Mouse (Mus musculus) common myeloid progenitor, adult 5-6 weeks (primary cell): ENCODE data around the gene Foxp3. TPM values are rescaled to one million over a fixed set of nuclear protein-coding genes. Genes with fewer than 3 reads are reported as not detected.

Experiments
- ATAC-seq: replicated peaks from 2 replicates; pipeline ENCODE4 v1.8.0; 2016; ENCODE audit warnings: low read depth, mild to moderate bottlenecking, moderate TSS enrichment, inconsistent platforms; ENCODE audit not compliant: poor library complexity, severe bottlenecking
- total RNA-seq: library from RNA; stranded (forward); fragments of 200-1000, 187-1606 nt; gene quantifications from 2 replicates; pipeline ENCODE4 v1.2.3, GENCODE M21; 2017

Gene Foxp3
- total RNA-seq = 0.05 TPM in 1 of 2 replicates, not detected in the other

- no peak for ATAC-seq
These were observed at the start of gene Foxp3 for GRCm38 (mm10) chrX:7573176-7574086. TSS of gene Foxp3 (plus strand) at chrX:7573644.

GRCm38 (mm10) chrX:7524961-7525360 is 48.5 kb upstream of the Foxp3 start:
- ATAC-seq = no peak

- ATAC-seq = no peak
These were observed 20.0 kb upstream of the Foxp3 start for GRCm38 (mm10) chrX:7553474-7553873.

- peak; percentile 76 for ATAC-seq
These were observed 10.4 kb upstream of the Foxp3 start for GRCm38 (mm10) chrX:7563076-7563475.

GRCm38 (mm10) chrX:7566352-7566751 is 7.1 kb upstream of the Foxp3 start:
- peak; percentile 76 for ATAC-seq

GRCm38 (mm10) chrX:7567491-7567890 is 6.0 kb upstream of the Foxp3 start:
- ATAC-seq = no peak

DNA sequence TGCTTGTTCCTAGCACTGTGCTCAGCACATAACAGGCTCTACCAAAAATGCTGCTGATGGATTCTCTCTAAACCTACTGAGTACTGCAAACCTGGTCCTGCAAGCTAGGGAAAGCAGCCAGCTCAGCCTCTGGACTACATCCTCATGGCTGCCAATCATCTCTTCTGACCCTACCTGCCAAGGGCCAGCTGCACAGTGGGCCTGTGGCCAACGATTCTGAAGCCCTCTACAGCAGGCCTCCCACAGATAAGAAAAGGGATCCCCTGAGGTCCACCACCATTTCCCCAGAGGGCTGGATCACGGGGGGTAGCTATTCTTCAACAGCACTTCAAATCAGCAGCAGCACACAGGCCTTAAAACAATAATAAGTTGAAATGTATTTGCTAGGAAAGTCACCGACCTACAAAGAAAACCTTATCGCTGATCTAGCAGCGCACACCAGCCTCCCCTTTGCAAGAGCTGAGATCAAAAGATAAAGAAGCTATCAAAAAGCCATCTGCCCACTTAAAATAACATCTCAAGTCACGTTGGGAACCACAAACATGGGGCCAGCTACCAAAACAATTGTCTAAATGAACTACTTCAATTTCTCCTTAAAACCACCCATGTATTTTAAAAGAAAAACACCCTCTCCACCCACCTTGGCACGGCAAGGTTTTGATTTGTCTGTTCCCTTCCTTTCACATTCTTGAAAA is 2.8 kb upstream of the Foxp3 start:
- no peak for ATAC-seq

DNA sequence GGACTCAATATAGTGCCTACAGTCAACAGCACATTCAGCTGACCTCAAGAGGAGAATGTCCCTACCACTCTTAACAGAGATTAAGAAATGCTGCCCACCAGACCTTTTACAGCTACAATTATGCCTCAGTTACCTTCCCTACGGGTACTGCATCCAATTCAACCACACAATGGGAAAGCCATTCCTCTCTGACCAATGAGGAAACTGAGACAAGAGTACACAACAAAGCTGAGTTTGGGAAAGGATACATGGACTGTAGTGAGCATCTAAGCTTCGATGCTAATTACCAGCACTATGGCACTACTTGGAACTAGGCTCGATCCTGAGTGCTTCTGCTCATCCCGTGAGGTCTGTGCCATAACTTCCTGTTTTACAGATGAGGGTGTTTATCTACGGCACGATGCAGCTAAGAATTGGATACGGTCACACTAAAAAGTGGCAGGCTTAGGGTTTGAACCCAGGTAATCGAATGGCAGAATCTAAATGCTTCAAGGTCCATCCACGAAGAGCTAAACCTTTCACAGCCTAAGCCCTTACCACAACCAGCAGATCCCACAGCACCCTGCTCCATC is 1.8 kb upstream of the Foxp3 start:
- no peak for ATAC-seq

DNA sequence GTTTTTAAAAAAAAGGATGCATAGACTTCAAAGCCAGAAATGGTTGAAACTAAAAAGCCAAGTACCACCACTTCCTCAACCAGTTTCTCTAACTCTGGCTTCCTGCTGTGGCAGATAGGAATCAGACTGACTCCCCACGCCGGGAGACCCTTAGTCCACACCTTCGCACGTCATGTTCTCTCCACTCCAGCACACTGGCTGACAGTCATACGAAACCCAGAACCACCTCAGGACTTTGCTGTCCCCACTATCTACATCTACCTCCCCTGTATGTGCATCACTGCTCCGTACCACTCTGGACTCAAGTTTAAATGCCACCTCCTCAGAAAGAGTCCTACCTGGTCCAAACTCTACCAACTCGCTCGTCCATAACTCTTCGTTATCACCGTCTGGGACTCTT is 978 bp upstream of the Foxp3 start:
- no peak for ATAC-seq

GRCm38 (mm10) chrX:7574087-7574884 is 842 bp downstream of the Foxp3 start, which contains the start of gene Ppp1r3f:
TSS of gene Ppp1r3f (minus strand) at chrX:7574283.
- peak; percentile 98 for ATAC-seq

GRCm38 (mm10) chrX:7574885-7575231 is 1.4 kb downstream of the Foxp3 start:
- ATAC-seq = no peak

DNA sequence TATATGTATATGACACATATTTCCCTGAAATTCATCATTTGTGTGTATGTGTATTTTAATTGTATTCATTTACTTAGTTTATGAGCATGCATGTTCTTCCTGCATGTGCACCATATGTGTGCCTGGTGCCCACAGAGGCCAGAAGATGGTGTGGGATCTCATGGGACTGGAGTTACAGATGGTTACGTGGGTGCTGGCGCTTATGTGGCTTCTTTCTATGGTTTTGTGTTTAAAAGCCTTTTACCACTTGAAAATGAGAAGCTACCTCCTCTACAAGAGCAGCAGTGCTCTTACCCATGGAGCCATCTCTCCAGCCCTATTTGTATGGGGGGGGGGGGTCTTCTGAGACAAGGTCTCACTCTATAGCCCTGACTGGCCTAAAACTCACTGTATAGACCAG is 7.7 kb downstream of the Foxp3 start:
- no peak for ATAC-seq

DNA sequence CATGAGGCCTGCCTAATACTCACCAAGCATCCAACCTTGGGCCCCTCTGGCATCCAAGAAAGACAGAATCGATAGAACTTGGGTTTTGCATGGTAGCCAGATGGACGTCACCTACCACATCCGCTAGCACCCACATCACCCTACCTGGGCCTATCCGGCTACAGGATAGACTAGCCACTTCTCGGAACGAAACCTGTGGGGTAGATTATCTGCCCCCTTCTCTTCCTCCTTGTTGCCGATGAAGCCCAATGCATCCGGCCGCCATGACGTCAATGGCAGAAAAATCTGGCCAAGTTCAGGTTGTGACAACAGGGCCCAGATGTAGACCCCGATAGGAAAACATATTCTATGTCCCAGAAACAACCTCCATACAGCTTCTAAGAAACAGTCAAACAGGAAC is 10.4 kb downstream of the Foxp3 start:
- no peak for ATAC-seq

DNA sequence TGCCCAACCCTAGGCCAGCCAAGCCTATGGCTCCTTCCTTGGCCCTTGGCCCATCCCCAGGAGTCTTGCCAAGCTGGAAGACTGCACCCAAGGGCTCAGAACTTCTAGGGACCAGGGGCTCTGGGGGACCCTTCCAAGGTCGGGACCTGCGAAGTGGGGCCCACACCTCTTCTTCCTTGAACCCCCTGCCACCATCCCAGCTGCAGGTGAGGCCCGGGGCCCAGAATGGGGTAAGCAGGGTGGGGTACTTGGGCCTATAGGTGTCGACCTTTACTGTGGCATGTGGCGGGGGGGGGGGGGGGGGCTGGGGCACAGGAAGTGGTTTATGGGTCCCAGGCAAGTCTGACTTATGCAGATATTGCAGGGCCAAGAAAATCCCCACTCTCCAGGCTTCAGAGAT is 12.9 kb downstream of the Foxp3 start:
- ATAC-seq = no peak

- no peak for ATAC-seq
These were observed 21.9 kb downstream of the Foxp3 start for GRCm38 (mm10) chrX:7595371-7595770.

- peak; percentile 66 for ATAC-seq
These were observed 30.6 kb downstream of the Foxp3 start for GRCm38 (mm10) chrX:7604004-7604403.

DNA sequence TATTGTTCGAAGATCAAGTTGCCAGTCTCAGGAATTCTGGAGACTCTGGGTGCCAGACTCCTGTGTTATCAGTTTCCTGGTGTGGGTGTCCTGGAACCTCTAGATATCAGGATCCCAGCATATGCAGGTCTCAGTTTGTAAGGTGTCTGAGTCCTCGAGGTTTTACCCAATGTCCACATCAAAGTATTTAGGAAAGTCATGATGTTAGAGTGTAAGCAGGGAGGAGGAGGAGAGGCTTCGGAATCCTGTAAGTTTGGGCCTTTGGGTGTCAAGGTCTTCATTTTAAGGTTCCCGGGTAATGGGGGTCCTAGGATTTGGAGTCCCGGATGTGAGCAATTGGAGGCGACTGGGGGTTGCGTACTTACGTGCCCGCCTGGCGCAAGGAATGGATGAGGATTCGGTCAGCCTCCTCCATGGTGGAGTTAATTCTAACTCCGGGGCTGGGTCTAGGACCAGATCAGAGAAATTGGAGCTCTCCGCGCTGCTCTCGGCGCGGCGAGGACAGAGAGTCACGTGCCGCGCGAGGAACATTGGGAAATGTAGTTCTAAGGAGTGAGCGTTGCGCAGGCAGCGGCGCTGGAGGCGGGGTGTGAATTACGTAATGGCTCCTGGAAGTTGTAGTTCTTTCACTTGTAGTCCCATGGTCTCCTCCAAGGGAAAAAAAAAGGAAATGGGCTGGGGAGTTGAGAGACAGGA is 31.6 kb downstream of the Foxp3 start, which contains the start of gene Ccdc22:
Ccdc22 (minus strand) TSS at position 639 of the 696 bp plus-strand sequence.
- peak; percentile 94 for ATAC-seq

DNA sequence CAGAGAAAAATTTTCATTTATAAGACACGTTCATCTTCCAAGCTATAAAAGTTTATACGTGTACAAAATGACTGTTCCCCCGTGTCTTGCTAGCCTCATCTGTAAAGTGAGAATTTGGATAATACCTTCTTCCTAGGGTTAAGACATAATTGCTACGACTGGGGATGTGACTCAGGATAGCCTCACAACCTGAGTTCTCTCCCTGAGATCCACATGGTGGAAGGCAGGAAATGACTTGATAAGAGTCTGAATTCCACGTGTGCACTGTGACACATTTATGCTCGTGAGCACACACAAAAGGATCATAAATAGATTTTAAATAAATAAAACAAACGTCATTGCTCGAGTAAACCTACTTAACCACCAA is 32.1 kb downstream of the Foxp3 start:
- ATAC-seq = no peak

DNA sequence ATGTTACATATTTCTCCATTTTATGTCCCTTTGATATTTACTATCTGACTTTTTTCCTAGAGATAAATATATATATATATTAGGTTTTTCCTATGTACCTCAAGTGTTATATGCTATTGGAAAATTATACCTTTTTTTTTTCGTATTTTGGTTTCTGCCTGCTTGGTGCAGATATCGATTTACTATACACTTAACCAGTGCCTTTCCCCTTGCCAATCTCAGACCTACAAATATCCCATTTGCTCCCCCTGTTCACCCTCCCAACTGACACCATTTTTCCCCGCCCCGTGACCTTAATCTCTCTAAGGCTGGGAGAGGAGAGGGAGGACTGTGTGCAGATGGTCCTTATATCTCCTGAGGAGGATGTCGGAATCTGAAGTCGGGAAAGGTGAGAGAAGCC is 33.3 kb downstream of the Foxp3 start, which contains the start of gene Cacna1f:
Cacna1f (plus strand) TSS at position 301 of the 400 bp plus-strand sequence.
- ATAC-seq = no peak
